Mouse (Mus musculus) midbrain, embryonic 14.5 days (tissue): ENCODE measurements around the gene Sds. TPM values are rescaled to one million over a fixed set of nuclear protein-coding genes. Genes with fewer than 3 reads are reported as not detected.

Source experiments
- ATAC-seq: fragments of 200-750 bp; cut with Nextera tagmentation; 2 replicates; pipeline ENCODE4 v1.8.0; 2017; ENCODE audit warnings: moderate number of reproducible peaks, moderate library complexity; ENCODE audit not compliant: low FRiP score, low TSS enrichment
- DNase-seq: peaks from one replicate; pipeline ENCODE4 v3.0.0-alpha.2; 2015
- H3K27ac ChIP-seq: fragments of 300-500 bp; sonication (generic); replicated peaks from 2 replicates; pipeline ENCODE4 v1.5.1; 2014; ENCODE audit warnings: mild to moderate bottlenecking, low read depth, low read length, moderate library complexity
- H3K27me3 ChIP-seq: fragments of 300-500 bp; sonication (generic); 2 replicates; pipeline ENCODE4 v1.6.1; 2014; ENCODE audit warnings: low read length, control low read depth, mixed read lengths; ENCODE audit not compliant: control insufficient read depth, insufficient read depth
- H3K36me3 ChIP-seq: fragments of 300-500 bp; sonication (generic); 2 replicates; pipeline ENCODE4 v1.6.1; 2014; ENCODE audit warnings: low read length, control low read depth; ENCODE audit not compliant: control insufficient read depth, insufficient read depth
- H3K4me1 ChIP-seq: fragments of 300-500 bp; sonication (generic); 2 replicates; pipeline ENCODE4 v1.6.1; 2014; ENCODE audit warnings: mild to moderate bottlenecking, antibody characterized with exemption, low read length, control low read depth; ENCODE audit not compliant: control insufficient read depth, insufficient read depth
- H3K4me2 ChIP-seq: fragments of 300-500 bp; sonication (generic); 2 replicates; pipeline ENCODE4 v1.6.1; 2014; ENCODE audit warnings: mild to moderate bottlenecking, low read length, moderate library complexity
- H3K4me3 ChIP-seq: fragments of 300-500 bp; sonication (generic); replicated peaks from 2 replicates; pipeline ENCODE4 v1.5.1; 2014; ENCODE audit warnings: low read depth, low read length
- H3K9ac ChIP-seq: fragments of 300-500 bp; sonication (generic); replicated peaks from 2 replicates; pipeline ENCODE4 v1.6.1; 2014; ENCODE audit warnings: mild to moderate bottlenecking, low read length, moderate library complexity
- H3K9me3 ChIP-seq: fragments of 300-500 bp; sonication (generic); 2 replicates; pipeline ENCODE4 v1.6.1; 2016; ENCODE audit warnings: low read length, control low read depth, mixed read lengths; ENCODE audit not compliant: control insufficient read depth
- WGBS: fragments of 180-500 bp; shearing (Covaris S2); extraction: QIAGEN DNeasy Blood & Tissue Kit; methylation state at CpG from one replicate; pipeline ENCODE4 v1.1.7; 2014; 5-methylcytosine and 5-hydroxymethylcytosine counted together
- polyA plus RNA-seq: library from polyadenylated mRNA; unstranded; fragments of >200 nt; fragmentation: Nextera tagmentation; extraction: Ambion mirVana; gene quantifications from 2 replicates; pipeline ENCODE4 v1.2.1, GENCODE M21; 2014

Gene Sds
- polyA plus RNA-seq, 1 experiment from 2014 or later, result 0.55 TPM

- Histone ChIP-seq H3K27me3 (peaks cover 50% of the 10 kb centered on the region), H3K27ac (peak overlapping the region; percentile 97), H3K36me3 (peaks cover 22% of the 10 kb centered on the region), H3K4me2 (peak overlapping the region; percentile 72), H3K9ac (peak overlapping the region; percentile 92), H3K4me3 (peak overlapping the region; percentile 44), H3K9me3 (no peaks in the 10 kb centered on the region), H3K4me1 (peaks cover 18% of the 10 kb centered on the region; the same call in 1 of the 2 replicates)
- no peak for ATAC-seq
- no peak for DNase-seq
- 2% methylated on average over 13 of the region's 13 CpGs for WGBS
Measured at GRCm38 (mm10) chr5:120438469-120438868, 37.9 kb upstream of the Sds start.

- no peak for ATAC-seq
- Histone ChIP-seq H3K27me3 (peaks cover 45% of the 10 kb centered on the region), H3K4me1 (peaks cover 18% of the 10 kb centered on the region; the same call in 1 of the 2 replicates), H3K9me3 (no peaks in the 10 kb centered on the region), H3K4me2 (peak overlapping the region; percentile 72), H3K9ac (peak overlapping the region; percentile 92), H3K36me3 (peaks cover 22% of the 10 kb centered on the region), H3K27ac (peak overlapping the region; percentile 97), H3K4me3 (peak overlapping the region; percentile 44)
- 3% methylated on average over 27 of the region's 27 CpGs for WGBS
- DNase-seq, result peak; percentile 55
Measured at GRCm38 (mm10) chr5:120438991-120439710, 37.2 kb upstream of the Sds start.

- WGBS, result 2% methylated on average over 61 of the region's 61 CpGs
- no peaks in the 10 kb centered on the region for H3K9me3 ChIP-seq
- H3K27me3 ChIP-seq, result peaks cover 38% of the 10 kb centered on the region
- H3K4me1 ChIP-seq, result peaks cover 18% of the 10 kb centered on the region; the same call in 1 of the 2 replicates
- DNase-seq, result peak; percentile 54
- H3K9ac ChIP-seq, result peak overlapping the region; percentile 92
- peak overlapping the region; percentile 97 for H3K27ac ChIP-seq
- ATAC-seq, result no peak
- H3K4me3 ChIP-seq, result peak overlapping the region; percentile 44
- peaks cover 15% of the 10 kb centered on the region; the same call in 1 of the 2 replicates for H3K36me3 ChIP-seq
- peak overlapping the region; percentile 72 for H3K4me2 ChIP-seq
Measured at GRCm38 (mm10) chr5:120439887-120440670, 36.2 kb upstream of the Sds start.

GRCm38 (mm10) chr5:120440733-120441132, 35.6 kb upstream of the Sds start:
- peak; percentile 51; the same call in 1 of the 2 replicates for ATAC-seq
- Histone ChIP-seq H3K27me3 (peaks cover 32% of the 10 kb centered on the region), H3K36me3 (peaks cover 10% of the 10 kb centered on the region; the same call in 1 of the 2 replicates), H3K9me3 (no peaks in the 10 kb centered on the region), H3K4me1 (peaks cover 18% of the 10 kb centered on the region; the same call in 1 of the 2 replicates), H3K4me2 (peak overlapping the region; percentile 72), H3K27ac (peak overlapping the region; percentile 97), H3K4me3 (peak overlapping the region; percentile 44), H3K9ac (peak overlapping the region; percentile 92; the same call in 1 of the 2 replicates)
- peak; percentile 98 for DNase-seq
- 6% methylated on average over 14 of the region's 14 CpGs for WGBS

- Histone ChIP-seq H3K9me3 (no peaks in the 10 kb centered on the region), H3K27ac (no peak overlapping the region), H3K4me3 (no peak overlapping the region), H3K4me1 (no peaks in the 10 kb centered on the region), H3K9ac (no peak overlapping the region), H3K27me3 (peaks cover 4% of the 10 kb centered on the region; the same call in 1 of the 2 replicates), H3K36me3 (no peaks in the 10 kb centered on the region), H3K4me2 (no peak overlapping the region)
- DNase-seq (peak; percentile 62), ATAC-seq (no peak)
- 51% methylated on average over 13 of the region's 13 CpGs for WGBS
Measured at GRCm38 (mm10) chr5:120447305-120447704, 29.0 kb upstream of the Sds start.

- DNase-seq (no peak), ATAC-seq (no peak)
- Histone ChIP-seq H3K36me3 (no peaks in the 10 kb centered on the region), H3K4me2 (no peak overlapping the region), H3K9ac (no peak overlapping the region), H3K27me3 (no peaks in the 10 kb centered on the region; the same call in 1 of the 2 replicates), H3K27ac (no peak overlapping the region), H3K9me3 (no peaks in the 10 kb centered on the region), H3K4me3 (no peak overlapping the region), H3K4me1 (no peaks in the 10 kb centered on the region)
- 80% methylated on average over 14 of the region's 14 CpGs for WGBS
Measured at GRCm38 (mm10) chr5:120454756-120455337, 21.5 kb upstream of the Sds start.

- no peaks in the 10 kb centered on the region for H3K9me3 ChIP-seq
- H3K4me2 ChIP-seq, result no peak overlapping the region
- WGBS, result 35% methylated on average over 1 of the region's 1 CpGs
- H3K27ac ChIP-seq, result no peak overlapping the region
- DNase-seq (no peak), ATAC-seq (no peak)
- H3K4me3 ChIP-seq, result no peak overlapping the region
- no peaks in the 10 kb centered on the region for H3K4me1 ChIP-seq
- H3K9ac ChIP-seq, result no peak overlapping the region
- H3K36me3 ChIP-seq, result no peaks in the 10 kb centered on the region
- H3K27me3 ChIP-seq, result no peaks in the 10 kb centered on the region; the same call in 1 of the 2 replicates
Measured at GRCm38 (mm10) chr5:120456253-120456652, 20.1 kb upstream of the Sds start.

- Histone ChIP-seq H3K4me2 (no peak overlapping the region), H3K9me3 (no peaks in the 10 kb centered on the region), H3K4me3 (no peak overlapping the region), H3K36me3 (no peaks in the 10 kb centered on the region), H3K27me3 (no peaks in the 10 kb centered on the region; the same call in 1 of the 2 replicates), H3K27ac (no peak overlapping the region), H3K9ac (no peak overlapping the region), H3K4me1 (no peaks in the 10 kb centered on the region)
- WGBS, result 44% methylated on average over 7 of the region's 7 CpGs
- DNase-seq (no peak), ATAC-seq (no peak)
Measured at GRCm38 (mm10) chr5:120456841-120457554, 19.3 kb upstream of the Sds start.
